Mouse (Mus musculus): ENCODE measurements at regions not wholly inside any gene's neighbourhood (a gene's known extent, or its start where the extent isn't known, plus 50 kb on each side); places are given as distances from the start of the nearest gene placed in this dataset.

GRCm38 (mm10) chr3:140645785-140646388 is 566.3 kb downstream of the Pdha2 start:
- H3K36me3 ChIP-seq (ENCODE audit: control insufficient read depth, insufficient read depth, low read length): no peaks in the 10 kb centered on the region
- H3K4me3 ChIP-seq (ENCODE audit: low read depth, low read length): no peak overlapping the region
- H3K4me2 ChIP-seq (ENCODE audit: low read depth, low read length, severe bottlenecking): no peak overlapping the region
- H3K27ac ChIP-seq (ENCODE audit: low read depth, low read length): no peak overlapping the region
- no peak overlapping the region for H3K9ac ChIP-seq (ENCODE audit: low read length)
- DNase-seq (ENCODE audit: low spot score) (no peak), ATAC-seq (replicated peaks; ENCODE audit: low FRiP score) (peak; percentile 66)
- no peaks in the 10 kb centered on the region for H3K4me1 ChIP-seq (replicated peaks; ENCODE audit: control insufficient read depth, insufficient read depth, low read length)
- 61% methylated on average over 9 of the region's 9 CpGs for WGBS
- no peaks in the 10 kb centered on the region for H3K9me3 ChIP-seq (ENCODE audit: control insufficient read depth, low read length)
- H3K27me3 ChIP-seq (ENCODE audit: control insufficient read depth, insufficient read depth, low read length): no peaks in the 10 kb centered on the region

DNA sequence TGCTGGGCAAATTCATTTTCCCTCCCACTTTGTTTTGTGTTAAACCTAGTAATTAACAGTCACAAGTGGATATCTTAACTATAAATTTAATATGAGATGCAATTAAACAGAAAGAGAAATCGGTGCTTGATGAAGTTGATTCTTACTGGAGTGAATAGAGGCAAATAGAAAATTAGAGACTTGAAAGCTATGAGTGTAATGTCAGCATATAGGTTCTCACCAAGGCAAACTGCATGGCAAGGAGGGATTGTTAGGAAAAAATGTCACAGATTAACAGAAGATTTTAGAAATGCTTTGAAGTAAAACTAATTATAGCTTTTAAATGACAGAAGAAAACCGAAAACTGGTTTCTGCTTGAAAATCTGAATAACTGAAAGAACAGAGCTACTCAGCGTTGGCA is 592.3 kb downstream of the Pdha2 start:
- DNase-seq (ENCODE audit: low spot score) (no peak), ATAC-seq (replicated peaks; ENCODE audit: low FRiP score) (no peak)

More for the DNA sequence above, 592.3 kb downstream of the Pdha2 start:
- no peaks in the 10 kb centered on the region for H3K9me3 ChIP-seq (ENCODE audit: control insufficient read depth, low read length)
- H3K4me3 ChIP-seq (ENCODE audit: low read depth, low read length): no peak overlapping the region
- H3K36me3 ChIP-seq (ENCODE audit: control insufficient read depth, insufficient read depth, low read length): no peaks in the 10 kb centered on the region
- 85% methylated on average over 3 of the region's 3 CpGs for WGBS
- no peaks in the 10 kb centered on the region for H3K27me3 ChIP-seq (ENCODE audit: control insufficient read depth, insufficient read depth, low read length)
- H3K27ac ChIP-seq (ENCODE audit: low read depth, low read length): no peak overlapping the region
- H3K4me2 ChIP-seq (ENCODE audit: low read depth, low read length, severe bottlenecking): no peak overlapping the region
- no peak overlapping the region for H3K9ac ChIP-seq (ENCODE audit: low read length)
- no peaks in the 10 kb centered on the region for H3K4me1 ChIP-seq (replicated peaks; ENCODE audit: control insufficient read depth, insufficient read depth, low read length)
